Mouse (Mus musculus) thymus, postnatal 0 days (tissue): Measurements from ENCODE around the gene Figla. TPM values are rescaled to one million over a fixed set of nuclear protein-coding genes. Genes with fewer than 3 reads are reported as not detected.

Source experiments
- DNase-seq: peaks from one replicate; pipeline ENCODE4 v3.0.0-alpha.2; 2015; ENCODE audit warnings: low spot score
- polyA plus RNA-seq: library from polyadenylated mRNA; unstranded; fragments of >200 nt; fragmentation: Nextera tagmentation; extraction: Ambion mirVana; gene quantifications from 2 replicates; pipeline ENCODE4 v1.2.1, GENCODE M21; 2015

Gene Figla
- polyA plus RNA-seq, 1 experiment from 2014 or later: not detected

- no peak for DNase-seq
Observed at GRCm38 (mm10) chr6:86069856-86070255, 53.9 kb downstream of the Figla start.

GRCm38 (mm10) chr6:86070277-86070676 is 54.3 kb downstream of the Figla start:
- no peak for DNase-seq

Other genes starting within 250 kb of the Figla start
- gene Nat8f6, start 195.2 kb upstream of the Figla start, polyA plus RNA-seq: not detected in 2 replicates
- gene Nat8f5, start 195.2 kb upstream of the Figla start, polyA plus RNA-seq: 0.13 TPM in 1 of 2 replicates, not detected in the other
- 0.15 TPM in 1 of 2 replicates, not detected in the other for gene Nat8, start 184.1 kb upstream of the Figla start, polyA plus RNA-seq
- 0.06 and 0.09 TPM in 2 replicates for gene Nat8f2, start 147.0 kb upstream of the Figla start, polyA plus RNA-seq
- gene Nat8f4, start 111.3 kb upstream of the Figla start, polyA plus RNA-seq: 3.1 and 4.3 TPM in 2 replicates
- gene Tprkb, start 104.3 kb upstream of the Figla start, polyA plus RNA-seq: 33.6 and 44.3 TPM in 2 replicates
- 8.6 and 9.5 TPM in 2 replicates for gene Nat8f1, start 100.5 kb upstream of the Figla start, polyA plus RNA-seq
- 77.1 and 80.9 TPM in 2 replicates for gene Dusp11, start 54.5 kb upstream of the Figla start, polyA plus RNA-seq
- gene Add2, start 12.5 kb downstream of the Figla start, polyA plus RNA-seq: 0.05 and 0.18 TPM in 2 replicates
- 0.32 and 0.40 TPM in 2 replicates for gene Tgfa, start 179.1 kb downstream of the Figla start, polyA plus RNA-seq